Mouse (Mus musculus) midbrain, embryonic 12.5 days (tissue): ENCODE measurements around the gene Zfp84. TPM values are rescaled to one million over a fixed set of nuclear protein-coding genes. Genes with fewer than 3 reads are reported as not detected.

ENCODE experiments used
- ATAC-seq: fragments of 200-750 bp; cut with Nextera tagmentation; 2 replicates; pipeline ENCODE4 v1.8.0; 2017; ENCODE audit warnings: low read depth, moderate TSS enrichment, moderate library complexity; ENCODE audit not compliant: low FRiP score
- H3K27ac ChIP-seq: fragments of 300-500 bp; sonication (generic); replicated peaks from 2 replicates; pipeline ENCODE4 v1.5.1; 2016; ENCODE audit warnings: mild to moderate bottlenecking
- H3K27me3 ChIP-seq: fragments of 300-500 bp; sonication (generic); 2 replicates; pipeline ENCODE4 v1.6.1; 2016; ENCODE audit warnings: mild to moderate bottlenecking
- H3K36me3 ChIP-seq: fragments of 300-500 bp; sonication (generic); 2 replicates; pipeline ENCODE4 v1.6.1; 2016
- H3K4me1 ChIP-seq: fragments of 300-500 bp; sonication (generic); 2 replicates; pipeline ENCODE4 v1.6.1; 2016
- H3K4me2 ChIP-seq: fragments of 300-500 bp; sonication (generic); replicated peaks from 2 replicates; pipeline ENCODE4 v1.6.1; 2016; ENCODE audit warnings: mild to moderate bottlenecking, moderate library complexity
- H3K4me3 ChIP-seq: fragments of 300-500 bp; sonication (generic); 2 replicates; pipeline ENCODE4 v1.5.1; 2016; ENCODE audit warnings: mild to moderate bottlenecking
- H3K9ac ChIP-seq: fragments of 300-500 bp; sonication (generic); replicated peaks from 2 replicates; pipeline ENCODE4 v1.6.1; 2016; ENCODE audit warnings: mild to moderate bottlenecking, moderate library complexity
- H3K9me3 ChIP-seq: fragments of 300-500 bp; sonication (generic); 2 replicates; pipeline ENCODE4 v1.6.1; 2016; ENCODE audit warnings: mild to moderate bottlenecking
- WGBS: fragments of 180-500 bp; shearing (Covaris S2); methylation state at CpG from one replicate; pipeline ENCODE4 v1.1.7; 2016; 5-methylcytosine and 5-hydroxymethylcytosine counted together
- polyA plus RNA-seq: library from polyadenylated mRNA; unstranded; fragments of >200 nt; fragmentation: Nextera tagmentation; extraction: Ambion mirVana; gene quantifications from 2 replicates; pipeline ENCODE4 v1.2.1, GENCODE M21; 2016

Zfp84 gene
- polyA plus RNA-seq, 1 experiment from 2014 or later = 18.1 TPM

GRCm38 (mm10) chr7:29777372-29777771 lies 9.0 kb downstream of the Zfp84 start:
- Histone ChIP-seq H3K4me3 (no peak overlapping the region), H3K9me3 (no peaks in the 10 kb centered on the region), H3K9ac (no peak overlapping the region), H3K4me1 (no peaks in the 10 kb centered on the region), H3K36me3 (peaks cover 68% of the 10 kb centered on the region), H3K27me3 (no peaks in the 10 kb centered on the region), H3K4me2 (no peak overlapping the region), H3K27ac (no peak overlapping the region)
- ATAC-seq = no peak
- 95% methylated on average over 10 of the region's 10 CpGs for WGBS

GRCm38 (mm10) chr7:29783871-29784551 lies 15.7 kb downstream of the Zfp84 start, which contains the start of gene Zfp30:
TSS of gene Zfp30 (plus strand) at chr7:29783998.
- peaks cover 18% of the 10 kb centered on the region for H3K4me1 ChIP-seq
- H3K36me3 ChIP-seq = peaks cover 23% of the 10 kb centered on the region
- ATAC-seq = peak; percentile 97
- peak within 1 kb of the TSS; percentile 80 for H3K4me2 ChIP-seq
- under 1% methylated on average over 45 of the region's 45 CpGs for WGBS
- H3K27me3 ChIP-seq = no peaks in the 10 kb centered on the region
- H3K4me3 ChIP-seq = peak within 1 kb of the TSS; percentile 74
- peak within 1 kb of the TSS; percentile 90 for H3K27ac ChIP-seq
- H3K9ac ChIP-seq = peak within 1 kb of the TSS; percentile 86
- H3K9me3 ChIP-seq = no peaks in the 10 kb centered on the region

- H3K4me3 ChIP-seq = peak overlapping the region; percentile 74
- WGBS = 59% methylated on average over 8 of the region's 8 CpGs
- peaks cover 28% of the 10 kb centered on the region for H3K36me3 ChIP-seq
- ATAC-seq = no peak
- peak overlapping the region; percentile 80 for H3K4me2 ChIP-seq
- H3K9ac ChIP-seq = peak overlapping the region; percentile 59; the same call in 1 of the 2 replicates
- no peaks in the 10 kb centered on the region for H3K9me3 ChIP-seq
- H3K4me1 ChIP-seq = peaks cover 18% of the 10 kb centered on the region
- H3K27ac ChIP-seq = no peak overlapping the region
- no peaks in the 10 kb centered on the region for H3K27me3 ChIP-seq
These were observed 16.7 kb downstream of the Zfp84 start for GRCm38 (mm10) chr7:29785023-29785422.

- ATAC-seq = no peak
- Histone ChIP-seq H3K27ac (no peak overlapping the region), H3K4me3 (peak overlapping the region; percentile 74), H3K4me1 (peaks cover 18% of the 10 kb centered on the region), H3K9ac (peak overlapping the region; percentile 59; the same call in 1 of the 2 replicates), H3K36me3 (peaks cover 36% of the 10 kb centered on the region), H3K9me3 (no peaks in the 10 kb centered on the region), H3K4me2 (peak overlapping the region; percentile 80), H3K27me3 (no peaks in the 10 kb centered on the region)
- WGBS = 80% methylated on average over 5 of the region's 5 CpGs
These were observed 17.5 kb downstream of the Zfp84 start for GRCm38 (mm10) chr7:29785888-29786287.

- H3K4me3 ChIP-seq = no peak overlapping the region
- no peaks in the 10 kb centered on the region for H3K4me1 ChIP-seq
- H3K27me3 ChIP-seq = peaks cover 10% of the 10 kb centered on the region
- H3K4me2 ChIP-seq = no peak overlapping the region
- ATAC-seq = no peak
- 38% methylated on average over 27 of the region's 27 CpGs for WGBS
- H3K27ac ChIP-seq = no peak overlapping the region
- H3K9ac ChIP-seq = no peak overlapping the region
- H3K9me3 ChIP-seq = peaks cover 5% of the 10 kb centered on the region; the same call in 1 of the 2 replicates
- H3K36me3 ChIP-seq = peaks cover 67% of the 10 kb centered on the region
These were observed 24.6 kb downstream of the Zfp84 start for GRCm38 (mm10) chr7:29792906-29793305.

GRCm38 (mm10) chr7:29807046-29807445 lies 38.7 kb downstream of the Zfp84 start:
- H3K36me3 ChIP-seq = 0 out of 2 replicates have a peak, but pooled peaks cover 3% of the 10 kb centered on the region
- H3K4me3 ChIP-seq = no peak overlapping the region
- no peaks in the 10 kb centered on the region for H3K27me3 ChIP-seq
- H3K27ac ChIP-seq = no peak overlapping the region
- no peak for ATAC-seq
- H3K4me1 ChIP-seq = no peaks in the 10 kb centered on the region
- H3K9ac ChIP-seq = no peak overlapping the region
- 0 out of 2 replicates have a peak, but pooled peaks cover 4% of the 10 kb centered on the region for H3K9me3 ChIP-seq
- no peak overlapping the region for H3K4me2 ChIP-seq
- 71% methylated on average over 5 of the region's 5 CpGs for WGBS

GRCm38 (mm10) chr7:29812244-29812643 lies 43.9 kb downstream of the Zfp84 start:
- 100% methylated on average over 1 of the region's 1 CpGs for WGBS
- Histone ChIP-seq H3K27ac (no peak overlapping the region), H3K4me2 (no peak overlapping the region), H3K9me3 (0 out of 2 replicates have a peak, but pooled peaks cover 4% of the 10 kb centered on the region), H3K9ac (no peak overlapping the region), H3K4me3 (no peak overlapping the region), H3K4me1 (peaks cover 20% of the 10 kb centered on the region), H3K36me3 (0 out of 2 replicates have a peak, but pooled peaks cover 3% of the 10 kb centered on the region), H3K27me3 (no peaks in the 10 kb centered on the region)
- ATAC-seq = no peak

- Histone ChIP-seq H3K4me3 (peak overlapping the region; percentile 63), H3K27me3 (no peaks in the 10 kb centered on the region), H3K36me3 (0 out of 2 replicates have a peak, but pooled peaks cover 3% of the 10 kb centered on the region), H3K4me2 (peak overlapping the region; percentile 64), H3K27ac (no peak overlapping the region), H3K9ac (0 out of 2 replicates have a peak overlapping the region, but pooled peaks have one; percentile 65), H3K9me3 (0 out of 2 replicates have a peak, but pooled peaks cover 1% of the 10 kb centered on the region), H3K4me1 (peaks cover 27% of the 10 kb centered on the region)
- 85% methylated on average over 2 of the region's 2 CpGs for WGBS
- ATAC-seq = no peak
These were observed 46.0 kb downstream of the Zfp84 start for GRCm38 (mm10) chr7:29814381-29814780.

- peak overlapping the region; percentile 64 for H3K4me2 ChIP-seq
- peak overlapping the region; percentile 65 for H3K9ac ChIP-seq
- H3K9me3 ChIP-seq = no peaks in the 10 kb centered on the region
- H3K27ac ChIP-seq = peak overlapping the region; percentile 47; the same call in 1 of the 2 replicates
- 0 out of 2 replicates have a peak, but pooled peaks cover 3% of the 10 kb centered on the region for H3K36me3 ChIP-seq
- peak; percentile 59 for ATAC-seq
- H3K4me1 ChIP-seq = peaks cover 29% of the 10 kb centered on the region
- H3K27me3 ChIP-seq = no peaks in the 10 kb centered on the region
- peak overlapping the region; percentile 63 for H3K4me3 ChIP-seq
- WGBS = 3% methylated on average over 12 of the region's 12 CpGs
These were observed 46.9 kb downstream of the Zfp84 start for GRCm38 (mm10) chr7:29815061-29815784.

- H3K27me3 ChIP-seq = no peaks in the 10 kb centered on the region
- ATAC-seq = peak; percentile 96
- H3K4me1 ChIP-seq = peaks cover 29% of the 10 kb centered on the region
- WGBS = under 1% methylated on average over 26 of the region's 26 CpGs
- H3K27ac ChIP-seq = peak within 1 kb of the TSS; percentile 74
- H3K4me2 ChIP-seq = peak within 1 kb of the TSS; percentile 64
- peaks cover 8% of the 10 kb centered on the region; the same call in 1 of the 2 replicates for H3K36me3 ChIP-seq
- no peaks in the 10 kb centered on the region for H3K9me3 ChIP-seq
- H3K9ac ChIP-seq = peak within 1 kb of the TSS; percentile 65
- H3K4me3 ChIP-seq = peak within 1 kb of the TSS; percentile 63
These were observed 47.6 kb downstream of the Zfp84 start, which contains the start of gene Zfp790 for GRCm38 (mm10) chr7:29815910-29816429. TSS of gene Zfp790 (plus strand) at chr7:29816114.

GRCm38 (mm10) chr7:29818619-29819254 lies 50.4 kb downstream of the Zfp84 start:
- H3K9me3 ChIP-seq = no peaks in the 10 kb centered on the region
- peak overlapping the region; percentile 66 for H3K4me3 ChIP-seq
- peak overlapping the region; percentile 75 for H3K4me2 ChIP-seq
- peaks cover 16% of the 10 kb centered on the region for H3K36me3 ChIP-seq
- peak; percentile 80 for ATAC-seq
- peak overlapping the region; percentile 75 for H3K9ac ChIP-seq
- H3K4me1 ChIP-seq = peaks cover 29% of the 10 kb centered on the region
- 4% methylated on average over 12 of the region's 12 CpGs for WGBS
- no peaks in the 10 kb centered on the region for H3K27me3 ChIP-seq
- peak overlapping the region; percentile 61; the same call in 1 of the 2 replicates for H3K27ac ChIP-seq
